Mouse (Mus musculus): ENCODE data around the gene Gm20388. TPM values are rescaled to one million over a fixed set of nuclear protein-coding genes. Genes with fewer than 3 reads are reported as not detected.
A peak's percentile ranks its signal among the peaks of the same experiment; 100 is the strongest.
"Not testable (repeated sequence)": the region's sequence is repeated elsewhere in the genome, so short reads cannot be mapped to it uniquely, and the experiment has no call there.

The Gm20388 gene
- polyA plus RNA-seq, 1 experiment, result 59.3 TPM

DNA sequence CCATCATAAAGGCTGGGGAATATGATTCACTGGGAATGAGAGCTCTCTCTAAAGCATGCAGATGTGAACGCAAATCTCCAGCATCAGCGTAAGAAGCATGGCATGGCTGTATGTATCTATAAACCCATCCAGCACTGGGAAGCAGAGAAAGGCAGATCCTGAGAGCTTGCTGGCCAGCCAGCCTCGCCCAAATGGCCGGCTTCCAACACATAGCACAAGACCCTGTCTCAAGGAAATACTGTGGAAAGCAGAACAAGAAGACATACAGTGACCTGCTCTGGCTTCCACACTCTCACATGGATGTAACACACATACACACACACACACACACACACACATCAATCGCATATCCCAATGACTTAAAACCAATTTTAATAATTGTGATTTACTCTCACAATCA lies 4252.6 kb downstream of the Gm20388 start:
- TF ChIP-seq CTCF (IDR thresholded peaks at IDR 0.05; ENCODE audit: borderline replicate concordance, extremely low read depth, insufficient read depth, insufficient read length), result no peak
- no peak for TF ChIP-seq POLR2A (IDR thresholded peaks at IDR 0.05; ENCODE audit: borderline replicate concordance, extremely low read depth, insufficient read depth, insufficient read length, poor library complexity, severe bottlenecking)

DNA sequence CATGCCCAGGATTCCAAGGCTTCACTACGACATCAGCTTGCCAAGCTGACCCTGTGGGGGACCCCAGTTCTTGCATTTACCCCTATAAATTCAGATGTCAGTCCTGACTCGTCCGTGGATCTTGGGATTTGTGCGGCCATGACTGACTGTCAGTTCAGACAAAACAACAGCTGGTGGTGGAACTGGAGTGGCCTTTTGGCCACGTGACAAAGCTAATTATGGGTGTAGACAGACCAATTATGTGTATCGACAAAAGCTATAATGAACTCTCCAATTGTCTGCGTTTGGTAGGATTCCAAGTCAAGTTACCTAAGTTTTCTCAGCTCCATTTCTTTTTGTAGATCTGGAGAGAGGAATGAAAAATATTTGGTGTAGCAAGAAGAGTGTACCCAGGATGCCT lies 4259.1 kb downstream of the Gm20388 start:
- TF ChIP-seq POLR2A (IDR thresholded peaks at IDR 0.05; ENCODE audit: borderline replicate concordance, extremely low read depth, insufficient read depth, insufficient read length, poor library complexity, severe bottlenecking) (no peak), CTCF (IDR thresholded peaks at IDR 0.05; ENCODE audit: borderline replicate concordance, extremely low read depth, insufficient read depth, insufficient read length) (no peak)
- peak; percentile 83 for DNase-seq (ENCODE audit: low read depth)

More for the DNA sequence above, 4252.6 kb downstream of the Gm20388 start:
- no peak for DNase-seq (ENCODE audit: low read depth)

GRCm38 (mm10) chr8:124170671-124171070 lies 4260.0 kb downstream of the Gm20388 start:
- no peak for DNase-seq (ENCODE audit: low read depth)
- TF ChIP-seq CTCF (IDR thresholded peaks at IDR 0.05; ENCODE audit: borderline replicate concordance, extremely low read depth, insufficient read depth, insufficient read length) (no peak), POLR2A (IDR thresholded peaks at IDR 0.05; ENCODE audit: borderline replicate concordance, extremely low read depth, insufficient read depth, insufficient read length, poor library complexity, severe bottlenecking) (no peak)

- TF ChIP-seq CTCF (IDR thresholded peaks at IDR 0.05; ENCODE audit: borderline replicate concordance, extremely low read depth, insufficient read depth, insufficient read length) (no peak), POLR2A (IDR thresholded peaks at IDR 0.05; ENCODE audit: borderline replicate concordance, extremely low read depth, insufficient read depth, insufficient read length, poor library complexity, severe bottlenecking) (no peak)
- peak; percentile 75 for DNase-seq (ENCODE audit: low read depth)
Measured at GRCm38 (mm10) chr8:124171557-124172528, 4261.2 kb downstream of the Gm20388 start.

DNA sequence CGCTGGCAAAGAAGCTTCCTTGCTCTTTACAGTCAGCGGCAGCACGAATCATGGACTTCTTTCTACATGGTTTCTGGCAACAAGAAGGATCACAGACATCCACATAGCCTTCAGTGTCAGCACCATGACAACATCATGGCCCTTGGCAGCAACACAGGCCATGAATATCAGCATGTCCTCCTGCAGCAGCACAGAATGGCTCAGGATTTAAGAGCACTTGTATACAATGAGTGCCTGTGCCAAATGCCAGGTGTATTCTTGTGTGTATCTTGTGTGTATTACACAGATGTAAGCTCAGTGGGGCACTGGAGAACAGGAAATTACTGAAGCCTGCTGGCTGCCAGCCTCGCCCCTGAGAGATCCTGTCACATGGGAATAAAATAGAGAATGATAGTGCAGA lies 4263.0 kb downstream of the Gm20388 start:
- DNase-seq (ENCODE audit: low read depth), result peak; percentile 61
- TF ChIP-seq CTCF (IDR thresholded peaks at IDR 0.05; ENCODE audit: borderline replicate concordance, extremely low read depth, insufficient read depth, insufficient read length), result no peak
- no peak for TF ChIP-seq POLR2A (IDR thresholded peaks at IDR 0.05; ENCODE audit: borderline replicate concordance, extremely low read depth, insufficient read depth, insufficient read length, poor library complexity, severe bottlenecking)

- TF ChIP-seq POLR2A (IDR thresholded peaks at IDR 0.05; ENCODE audit: borderline replicate concordance, extremely low read depth, insufficient read depth, insufficient read length, poor library complexity, severe bottlenecking) (no peak), CTCF (IDR thresholded peaks at IDR 0.05; ENCODE audit: borderline replicate concordance, extremely low read depth, insufficient read depth, insufficient read length) (no peak)
- DNase-seq (ENCODE audit: low read depth), result peak; percentile 62
Measured at GRCm38 (mm10) chr8:124176133-124176532, 4265.5 kb downstream of the Gm20388 start.

DNA sequence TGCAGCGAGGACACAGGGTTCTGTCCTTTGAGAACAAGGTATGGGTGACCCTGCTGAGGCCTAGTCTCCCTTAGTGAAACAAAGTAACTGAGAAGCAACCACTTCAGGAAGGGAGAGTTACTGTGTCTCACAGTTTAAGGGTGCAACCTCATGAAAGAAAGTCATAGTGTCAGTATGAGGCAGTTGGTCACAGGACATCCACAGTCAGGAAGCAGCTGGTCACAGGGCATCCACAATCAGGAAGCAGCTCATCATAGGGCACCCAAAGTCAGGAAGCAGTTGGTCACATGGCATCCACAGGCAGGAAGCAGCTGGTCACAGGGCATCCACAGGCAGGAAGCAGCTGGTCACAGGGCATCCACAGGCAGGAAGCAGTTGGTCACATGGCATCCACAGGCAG lies 4266.5 kb downstream of the Gm20388 start:
- DNase-seq (ENCODE audit: low read depth), result not testable (repeated sequence)

DNA sequence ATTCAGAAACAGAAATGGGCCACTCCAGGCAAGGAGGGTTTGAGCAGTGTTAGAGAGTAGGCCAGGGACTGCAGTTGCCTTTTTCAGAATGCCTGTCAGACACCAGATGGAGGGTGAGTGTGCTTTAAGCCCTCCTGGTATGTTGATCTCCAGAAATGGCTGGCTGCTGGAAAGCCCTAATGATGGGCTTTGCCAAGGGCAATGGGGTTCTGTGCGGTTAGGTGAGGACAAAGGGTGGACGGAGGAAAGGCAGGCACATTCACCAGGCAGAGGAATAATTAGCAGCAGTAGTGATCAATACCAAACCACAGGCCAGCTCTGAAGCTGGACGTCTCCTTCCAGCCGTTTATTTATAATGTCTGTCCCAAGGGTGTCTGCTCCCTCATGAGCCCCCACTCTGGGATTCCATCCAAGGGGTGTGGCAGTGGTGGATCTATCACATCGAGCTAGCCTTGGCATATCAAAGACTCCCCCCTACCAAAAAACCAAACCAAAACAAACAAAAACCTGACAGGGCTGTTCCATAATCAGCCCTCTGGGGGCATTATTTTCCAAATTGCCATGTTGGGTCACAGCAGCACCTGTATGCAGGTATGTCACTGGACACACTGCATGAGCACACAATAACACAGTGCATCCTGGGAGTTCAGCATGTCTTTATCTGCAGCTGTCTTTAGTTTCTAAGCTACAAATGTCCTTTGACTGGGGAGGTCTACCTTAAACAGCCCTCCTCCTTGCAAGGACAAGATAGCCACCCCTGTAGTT lies 4270.2 kb downstream of the Gm20388 start:
- no peak for DNase-seq (ENCODE audit: low read depth)
- TF ChIP-seq POLR2A (IDR thresholded peaks at IDR 0.05; ENCODE audit: borderline replicate concordance, extremely low read depth, insufficient read depth, insufficient read length, poor library complexity, severe bottlenecking) (no peak), CTCF (IDR thresholded peaks at IDR 0.05; ENCODE audit: borderline replicate concordance, extremely low read depth, insufficient read depth, insufficient read length) (no peak)

DNA sequence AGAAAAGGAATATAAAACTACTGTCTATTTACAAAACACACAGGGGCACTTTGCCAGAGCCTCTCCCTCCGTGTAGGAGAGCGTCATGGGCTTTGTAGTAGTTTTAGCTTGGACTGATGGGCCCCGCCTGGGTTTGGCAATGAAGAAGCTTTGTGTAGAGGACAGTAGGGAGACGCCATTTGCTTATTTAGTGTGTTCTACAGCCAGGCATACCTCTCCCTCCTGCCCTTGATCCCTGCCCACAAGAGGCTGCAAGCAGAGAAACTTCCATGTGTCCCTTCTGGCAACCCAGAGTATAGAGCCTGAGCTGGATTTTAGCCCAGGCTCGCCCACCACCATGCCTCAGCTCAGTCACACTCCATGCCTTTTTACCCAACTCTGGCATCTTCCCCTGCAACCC lies 4271.1 kb downstream of the Gm20388 start:
- TF ChIP-seq POLR2A (IDR thresholded peaks at IDR 0.05; ENCODE audit: borderline replicate concordance, extremely low read depth, insufficient read depth, insufficient read length, poor library complexity, severe bottlenecking), result no peak
- no peak for TF ChIP-seq CTCF (IDR thresholded peaks at IDR 0.05; ENCODE audit: borderline replicate concordance, extremely low read depth, insufficient read depth, insufficient read length)
- no peak for DNase-seq (ENCODE audit: low read depth)

- peak; percentile 52 for DNase-seq (ENCODE audit: low read depth)
- TF ChIP-seq CTCF (IDR thresholded peaks at IDR 0.05; ENCODE audit: borderline replicate concordance, extremely low read depth, insufficient read depth, insufficient read length) (no peak), POLR2A (IDR thresholded peaks at IDR 0.05; ENCODE audit: borderline replicate concordance, extremely low read depth, insufficient read depth, insufficient read length, poor library complexity, severe bottlenecking) (no peak)
Measured at GRCm38 (mm10) chr8:124182224-124182623, 4271.6 kb downstream of the Gm20388 start.

DNA sequence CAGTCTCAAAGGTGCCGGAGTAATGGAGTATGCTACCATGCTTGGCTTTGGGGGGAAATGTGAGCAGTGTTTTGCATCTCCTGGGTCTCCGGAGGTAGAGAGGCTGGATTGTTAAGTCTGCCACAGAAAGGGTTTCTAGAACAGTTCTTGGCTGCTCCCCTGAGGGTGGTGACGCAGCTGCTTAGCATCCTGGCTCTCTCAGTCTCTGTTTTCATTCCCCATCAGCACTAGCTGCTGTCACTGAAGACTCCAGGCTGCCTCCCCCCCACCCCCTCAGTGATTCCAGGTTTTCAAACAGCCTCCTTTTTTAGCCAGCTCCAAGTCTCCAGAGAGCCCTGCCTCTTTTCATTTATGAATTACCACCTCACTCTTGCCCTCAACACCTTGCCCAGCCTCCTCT lies 4273.4 kb downstream of the Gm20388 start:
- TF ChIP-seq CTCF (IDR thresholded peaks at IDR 0.05; ENCODE audit: borderline replicate concordance, extremely low read depth, insufficient read depth, insufficient read length) (no peak), POLR2A (IDR thresholded peaks at IDR 0.05; ENCODE audit: borderline replicate concordance, extremely low read depth, insufficient read depth, insufficient read length, poor library complexity, severe bottlenecking) (no peak)
- peak; percentile 79 for DNase-seq (ENCODE audit: low read depth)

Data from brain, embryonic 14.5 days (tissue).